Comparison of ENCODE assay signal across 7 mouse cellular contexts in the genomic region with DNA sequence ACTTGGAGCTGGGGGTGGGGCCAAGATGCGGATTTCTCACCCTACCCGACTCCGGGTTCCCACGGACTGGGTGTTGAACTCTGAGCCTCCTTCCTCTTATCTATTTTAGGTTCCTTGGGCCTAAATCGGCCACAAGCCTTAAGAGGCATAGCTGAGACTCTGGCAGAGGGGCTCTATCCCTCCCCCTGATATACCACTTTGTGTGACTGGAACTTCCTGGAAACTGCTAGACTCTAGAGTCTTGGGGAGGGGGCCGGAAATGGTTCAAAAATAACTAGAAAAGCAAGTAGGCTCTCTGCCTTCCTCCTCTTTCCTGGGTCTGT. TPM values are rescaled to one million over a fixed set of nuclear protein-coding genes. Genes with fewer than 3 reads are reported as not detected.
DNase-seq lines count a peak whose midpoint lies in the region; ATAC-seq and TF ChIP-seq lines count a peak whose summit lies in the region.

No protein-coding gene starts in this region.

- intact Hi-C loops in heart, postnatal 36 days (cut with DNase I), result no loop called here
- intact Hi-C loops in left cerebral cortex, postnatal 14 days (cut with DNase I), result no loop called here

- dilution Hi-C loops in CH12.LX (cut with MboI; ENCODE audit: extremely low pct_ligation_motif_present, extremely low pct_unique_long_range_greater_than_20kb, low sequenced_read_pairs), result no loop called here

- DNase-seq in 416B (ENCODE audit: low read depth) (peak; percentile 80), CH12.LX (ENCODE audit: extremely low read depth) (peak; percentile 83)
- peak; percentile 51 to 55 for DNase-seq in heart, postnatal 36 days
- peak; percentile 18 to 42 for DNase-seq in left cerebral cortex, postnatal 14 days (ENCODE audit: low spot score in 2 of 2)
- no peak for DNase-seq in midbrain, embryonic 10.5 days (ENCODE audit: low spot score)
- DNase-seq in testis, postnatal 10 days (ENCODE audit: low spot score), result peak; percentile 64

- H3K27me3 ChIP-seq in CH12.LX (replicated peaks), result no peaks in the 10 kb centered on the region
- H3K27me3 ChIP-seq in embryonic facial prominence, embryonic 12.5 days, result no peaks in the 10 kb centered on the region
- no peaks in the 10 kb centered on the region for H3K27me3 ChIP-seq in midbrain, embryonic 10.5 days (ENCODE audit: low read depth, poor library complexity, severe bottlenecking)

- in situ Hi-C loops in CH12.LX (cut with MboI; ENCODE audit: low pct_ligation_motif_present, low pct_unique_long_range_greater_than_20kb, low sequenced_read_pairs), result no loop called here

- H3K9ac ChIP-seq in CH12.LX (ENCODE audit: insufficient read depth, low read depth), result peak overlapping the region; percentile 69
- H3K9ac ChIP-seq in embryonic facial prominence, embryonic 12.5 days, result peak overlapping the region; percentile 61

- peak overlapping the region; percentile 76 to 96 (median 77) for H3K4me3 ChIP-seq in CH12.LX (replicated peaks in 1 of 3; ENCODE audit: low read depth in 2 of 3, low read length in 2 of 3, poor library complexity in 1 of 3)
- H3K4me3 ChIP-seq in embryonic facial prominence, embryonic 12.5 days, result peak overlapping the region; percentile 56
- H3K4me3 ChIP-seq in midbrain, embryonic 10.5 days, result peak overlapping the region; percentile 83

- TF ChIP-seq EP300 in CH12.LX (IDR thresholded peaks at IDR 0.05; ENCODE audit: low read length), result no peak

- peaks cover 3% of the 10 kb centered on the region for H3K9me3 ChIP-seq in CH12.LX (replicated peaks; ENCODE audit: low read length)
- no peaks in the 10 kb centered on the region for H3K9me3 ChIP-seq in embryonic facial prominence, embryonic 12.5 days
- H3K9me3 ChIP-seq in midbrain, embryonic 10.5 days (replicated peaks), result no peaks in the 10 kb centered on the region; the same call in 1 of the 2 replicates

- TF ChIP-seq POLR2A in CH12.LX (IDR thresholded peaks at IDR 0.05; ENCODE audit: low read depth, low read length), result peak; percentile 33

- TF ChIP-seq RAD21 in CH12.LX (IDR thresholded peaks at IDR 0.05; ENCODE audit: low read depth, low read length), result no peak

- H3K4me1 ChIP-seq in CH12.LX (ENCODE audit: control insufficient read depth in 1 of 2, insufficient read depth in 2 of 2), result peaks cover 6 to 48% of the 10 kb centered on the region in 2 experiments
- H3K4me1 ChIP-seq in embryonic facial prominence, embryonic 12.5 days, result peaks cover 15% of the 10 kb centered on the region
- peaks cover 23% of the 10 kb centered on the region for H3K4me1 ChIP-seq in midbrain, embryonic 10.5 days

- H3K79me2 ChIP-seq in CH12.LX (replicated peaks; ENCODE audit: control insufficient read depth, extremely low read depth, insufficient read depth, poor library complexity, severe bottlenecking), result peaks cover 37% of the 10 kb centered on the region

- TF ChIP-seq CTCF in CH12.LX (conservative IDR thresholded peaks at IDR 0.05 in 1 of 2, IDR thresholded peaks at IDR 0.05 in 1 of 2; ENCODE audit: low read depth in 2 of 2, low read length in 2 of 2), result no peak

- peak overlapping the region; percentile 67 for H3K27ac ChIP-seq in CH12.LX (ENCODE audit: insufficient read depth, low read depth)
- no peak overlapping the region for H3K27ac ChIP-seq in embryonic facial prominence, embryonic 12.5 days
- H3K27ac ChIP-seq in midbrain, embryonic 10.5 days (replicated peaks), result peak overlapping the region; percentile 88

- 10% methylated on average over 6 of the region's 6 CpGs for WGBS in embryonic facial prominence, embryonic 12.5 days
- 20% methylated on average over 6 of the region's 6 CpGs for WGBS in midbrain, embryonic 10.5 days

- ATAC-seq in embryonic facial prominence, embryonic 12.5 days (ENCODE audit: insufficient number of reproducible peaks, insufficient read depth, low FRiP score, low TSS enrichment), result 0 out of 2 replicates have a peak, but pooled peaks have one; percentile 6

- H3K4me2 ChIP-seq in CH12.LX (ENCODE audit: insufficient read depth, low read depth, poor library complexity, severe bottlenecking), result peak overlapping the region; percentile 77
- peak overlapping the region; percentile 94 for H3K4me2 ChIP-seq in embryonic facial prominence, embryonic 12.5 days (replicated peaks)

- peaks cover 0 to 20% of the 10 kb centered on the region in 2 experiments for H3K36me3 ChIP-seq in CH12.LX (replicated peaks in 1 of 2; ENCODE audit: control insufficient read depth in 1 of 2, insufficient read depth in 1 of 2, low read length in 1 of 2)
- H3K36me3 ChIP-seq in embryonic facial prominence, embryonic 12.5 days, result 0 out of 2 replicates have a peak, but pooled peaks cover 3% of the 10 kb centered on the region
- peaks cover 14% of the 10 kb centered on the region for H3K36me3 ChIP-seq in midbrain, embryonic 10.5 days

TF ChIP-seq in CH12.LX, 34 proteins besides CTCF, POLR2A, EP300 and RAD21 (continues in another document):
- TF ChIP-seq ETS1 (conservative IDR thresholded peaks at IDR 0.05; ENCODE audit: low read depth, low read length) (peak; percentile 39; the same call in 1 of the 2 replicates), JUN (IDR thresholded peaks at IDR 0.05; ENCODE audit: insufficient read depth, low read depth, low read length) (no peak), ELF1 (IDR thresholded peaks at IDR 0.05; ENCODE audit: low read depth, low read length) (peak; percentile 70), MEF2A (IDR thresholded peaks at IDR 0.05; ENCODE audit: borderline replicate concordance, low read depth, low read length) (peak; percentile 86), UBTF (IDR thresholded peaks at IDR 0.05; ENCODE audit: low read depth, low read length) (no peak), GABPA (IDR thresholded peaks at IDR 0.05; ENCODE audit: insufficient replicate concordance, low read depth, low read length) (no peak), MXI1 (IDR thresholded peaks at IDR 0.05; ENCODE audit: low read depth, low read length) (no peak), KAT2A (IDR thresholded peaks at IDR 0.05; ENCODE audit: insufficient replicate concordance, low read length) (no peak), CHD2 (IDR thresholded peaks at IDR 0.05; ENCODE audit: low read length) (no peak), BHLHE40 (IDR thresholded peaks at IDR 0.05; ENCODE audit: low read depth, low read length) (no peak), USF1 (IDR thresholded peaks at IDR 0.05; ENCODE audit: low read depth, low read length) (no peak), USF2 (conservative IDR thresholded peaks at IDR 0.05; ENCODE audit: low read depth, low read length) (no peak), ZKSCAN1 (IDR thresholded peaks at IDR 0.05; ENCODE audit: borderline replicate concordance, low read depth, low read length) (no peak), HCFC1 (IDR thresholded peaks at IDR 0.05; ENCODE audit: low read depth, low read length) (no peak; the same call in 1 of the 2 replicates), SIN3A (IDR thresholded peaks at IDR 0.05; ENCODE audit: low read length) (no peak), ZC3H11A (IDR thresholded peaks at IDR 0.05; ENCODE audit: low read depth, low read length) (no peak), MAZ (IDR thresholded peaks at IDR 0.05; ENCODE audit: low read depth, low read length) (no peak), NRF1 (IDR thresholded peaks at IDR 0.05; ENCODE audit: low read depth, low read length) (no peak), CHD1 (IDR thresholded peaks at IDR 0.05; ENCODE audit: low read depth, low read length) (no peak)

RNA-seq across cellular contexts. Expression of gene Slc44a2, which starts 1.0 kb away (rescaled TPM):
- total RNA-seq in CH12.LX (2012; rRNA removed), result 27.4 and 36.5 TPM in 2 replicates
- 22.1 and 26.1 TPM in 2 replicates for total RNA-seq in CH12.LX (2014; rRNA removed)
- 52.5 and 62.9 TPM in 2 replicates for polyA plus RNA-seq in CH12.LX (2012; ENCODE audit: insufficient read length, low read depth)
- polyA plus RNA-seq in embryonic facial prominence, embryonic 12.5 days (2016; fragmentation: Nextera tagmentation; extraction: Ambion mirVana), result 117 and 118 TPM in 2 replicates
- 100 to 1,000 TPM; 118 to 124 TPM for total RNA-seq in heart, postnatal 36 days (2021)
- 10 to 100 TPM; 56.2 to 56.5 TPM for total RNA-seq in left cerebral cortex, postnatal 14 days (2021)
- polyA plus RNA-seq in midbrain, embryonic 10.5 days (2016; fragmentation: Nextera tagmentation; extraction: Ambion mirVana), result 65.8 and 72.2 TPM in 2 replicates

RNA-seq across cellular contexts. Expression of gene Ap1m2, which starts 9.3 kb away (rescaled TPM):
- 1.4 and 2.6 TPM in 2 replicates for total RNA-seq in CH12.LX (2012; rRNA removed)
- total RNA-seq in CH12.LX (2014; rRNA removed), result 0.51 TPM in 2 replicates
- 0.29 and 0.51 TPM in 2 replicates for polyA plus RNA-seq in CH12.LX (2012; ENCODE audit: insufficient read length, low read depth)
- 15.8 and 18.2 TPM in 2 replicates for polyA plus RNA-seq in embryonic facial prominence, embryonic 12.5 days (2016; fragmentation: Nextera tagmentation; extraction: Ambion mirVana)
- not detected for total RNA-seq in heart, postnatal 36 days (2021)
- 1 to 10 TPM in 1 of 2 experiments, under 1 TPM in 1; 0.13 to 2.3 TPM for total RNA-seq in left cerebral cortex, postnatal 14 days (2021)
- polyA plus RNA-seq in midbrain, embryonic 10.5 days (2016; fragmentation: Nextera tagmentation; extraction: Ambion mirVana), result 1.1 and 2.9 TPM in 2 replicates

RNA-seq across cellular contexts. Expression of gene Cdkn2d, which starts 30.3 kb away (rescaled TPM):
- total RNA-seq in CH12.LX (2012; rRNA removed) (9.7 and 12.6 TPM in 2 replicates), CH12.LX (2014; rRNA removed) (7.1 and 7.3 TPM in 2 replicates)
- polyA plus RNA-seq in CH12.LX (2012; ENCODE audit: insufficient read length, low read depth), result 2.2 and 2.9 TPM in 2 replicates
- 51.7 and 52.5 TPM in 2 replicates for polyA plus RNA-seq in embryonic facial prominence, embryonic 12.5 days (2016; fragmentation: Nextera tagmentation; extraction: Ambion mirVana)
- 10 to 100 TPM; 15.9 to 18.4 TPM for total RNA-seq in heart, postnatal 36 days (2021)
- 10 to 100 TPM; 57.5 to 62.9 TPM for total RNA-seq in left cerebral cortex, postnatal 14 days (2021)
- polyA plus RNA-seq in midbrain, embryonic 10.5 days (2016; fragmentation: Nextera tagmentation; extraction: Ambion mirVana), result 51.4 and 61.3 TPM in 2 replicates

RNA-seq across cellular contexts. Expression of gene Kri1, which starts 33.7 kb away (rescaled TPM):
- total RNA-seq in CH12.LX (2012; rRNA removed), result 55.5 and 62.6 TPM in 2 replicates
- 28.8 and 29.0 TPM in 2 replicates for total RNA-seq in CH12.LX (2014; rRNA removed)
- 57.1 and 64.9 TPM in 2 replicates for polyA plus RNA-seq in CH12.LX (2012; ENCODE audit: insufficient read length, low read depth)
- 16.8 and 17.9 TPM in 2 replicates for polyA plus RNA-seq in embryonic facial prominence, embryonic 12.5 days (2016; fragmentation: Nextera tagmentation; extraction: Ambion mirVana)
- total RNA-seq in heart, postnatal 36 days (2021), result 10 to 100 TPM; 16.5 to 18.0 TPM
- 10 to 100 TPM; 31.9 to 32.3 TPM for total RNA-seq in left cerebral cortex, postnatal 14 days (2021)
- polyA plus RNA-seq in midbrain, embryonic 10.5 days (2016; fragmentation: Nextera tagmentation; extraction: Ambion mirVana), result 16.2 and 21.0 TPM in 2 replicates

RNA-seq across cellular contexts. Expression of gene Ilf3, which starts 46.2 kb away (rescaled TPM):
- total RNA-seq in CH12.LX (2012; rRNA removed) (77.3 TPM in 2 replicates), CH12.LX (2014; rRNA removed) (72.8 and 75.8 TPM in 2 replicates)
- polyA plus RNA-seq in CH12.LX (2012; ENCODE audit: insufficient read length, low read depth), result 128 and 145 TPM in 2 replicates
- polyA plus RNA-seq in embryonic facial prominence, embryonic 12.5 days (2016; fragmentation: Nextera tagmentation; extraction: Ambion mirVana), result 277 and 284 TPM in 2 replicates
- 10 to 100 TPM; 28.9 to 29.0 TPM for total RNA-seq in heart, postnatal 36 days (2021)
- 10 to 100 TPM; 69.8 to 78.8 TPM for total RNA-seq in left cerebral cortex, postnatal 14 days (2021)
- polyA plus RNA-seq in midbrain, embryonic 10.5 days (2016; fragmentation: Nextera tagmentation; extraction: Ambion mirVana), result 295 and 321 TPM in 2 replicates
